Mouse (Mus musculus) lung, postnatal 0 days (tissue): ENCODE results near the gene Gtpbp1. TPM values are rescaled to one million over a fixed set of nuclear protein-coding genes. Genes with fewer than 3 reads are reported as not detected.
A peak's percentile ranks its signal among the peaks of the same experiment; 100 is the strongest.

Experiments used
- ATAC-seq: fragments of 200-750 bp; cut with Nextera tagmentation; 2 replicates; pipeline ENCODE4 v1.8.0; 2017; ENCODE audit warnings: moderate library complexity
- DNase-seq: peaks from one replicate; pipeline ENCODE4 v3.0.0-alpha.2; 2016; ENCODE audit warnings: low spot score
- H3K27ac ChIP-seq: fragments of 300-500 bp; sonication (generic); 2 replicates; pipeline ENCODE4 v1.5.1; 2014; ENCODE audit warnings: antibody characterized with exemption, mild to moderate bottlenecking, low read length, mixed read lengths
- H3K27me3 ChIP-seq: fragments of 300-500 bp; sonication (generic); replicated peaks from 2 replicates; pipeline ENCODE4 v1.6.1; 2014; ENCODE audit warnings: low read length, mixed read lengths; ENCODE audit not compliant: insufficient read depth
- H3K36me3 ChIP-seq: fragments of 300-500 bp; sonication (generic); 2 replicates; pipeline ENCODE4 v1.6.1; 2014; ENCODE audit warnings: low read length, mixed read lengths; ENCODE audit not compliant: insufficient read depth
- H3K4me1 ChIP-seq: fragments of 300-500 bp; sonication (generic); 2 replicates; pipeline ENCODE4 v1.6.1; 2014; ENCODE audit warnings: antibody characterized with exemption, low read depth, low read length, mixed read lengths; ENCODE audit not compliant: insufficient read depth
- H3K4me2 ChIP-seq: fragments of 300-500 bp; sonication (generic); replicated peaks from 2 replicates; pipeline ENCODE4 v1.6.1; 2014; ENCODE audit warnings: low read depth, mild to moderate bottlenecking, low read length, moderate library complexity, mixed read lengths
- H3K4me3 ChIP-seq: fragments of 300-500 bp; sonication (generic); 2 replicates; pipeline ENCODE4 v1.5.1; 2014; ENCODE audit warnings: low read depth, low read length
- H3K9ac ChIP-seq: fragments of 300-500 bp; sonication (generic); replicated peaks from 2 replicates; pipeline ENCODE4 v1.6.1; 2014; ENCODE audit warnings: low read depth, mild to moderate bottlenecking
- H3K9me3 ChIP-seq: fragments of 300-500 bp; sonication (generic); 2 replicates; pipeline ENCODE4 v1.6.1; 2016; ENCODE audit warnings: low read length, mixed read lengths
- CTCF ChIP-seq: IDR thresholded peaks from 2 replicates; pipeline ENCODE4 v1.5.1; 2016; ENCODE audit warnings: antibody characterized with exemption, mild to moderate bottlenecking
- EP300 ChIP-seq: IDR thresholded peaks from 2 replicates; pipeline ENCODE4 v1.6.1; 2016; ENCODE audit warnings: antibody characterized with exemption, mild to moderate bottlenecking, control low read depth
- WGBS: fragments of 180-500 bp; shearing (Covaris S2); extraction: QIAGEN DNeasy Blood & Tissue Kit; methylation state at CpG from one replicate; pipeline ENCODE4 v1.1.7; 2014; 5-methylcytosine and 5-hydroxymethylcytosine counted together
- polyA plus RNA-seq: library from polyadenylated mRNA; unstranded; fragments of >200 nt; fragmentation: Nextera tagmentation; extraction: Ambion mirVana; gene quantifications from 2 replicates; pipeline ENCODE4 v1.2.1, GENCODE M21; 2015

The Gtpbp1 gene
- polyA plus RNA-seq, 1 experiment from 2014 or later = 16.9 TPM

DNA sequence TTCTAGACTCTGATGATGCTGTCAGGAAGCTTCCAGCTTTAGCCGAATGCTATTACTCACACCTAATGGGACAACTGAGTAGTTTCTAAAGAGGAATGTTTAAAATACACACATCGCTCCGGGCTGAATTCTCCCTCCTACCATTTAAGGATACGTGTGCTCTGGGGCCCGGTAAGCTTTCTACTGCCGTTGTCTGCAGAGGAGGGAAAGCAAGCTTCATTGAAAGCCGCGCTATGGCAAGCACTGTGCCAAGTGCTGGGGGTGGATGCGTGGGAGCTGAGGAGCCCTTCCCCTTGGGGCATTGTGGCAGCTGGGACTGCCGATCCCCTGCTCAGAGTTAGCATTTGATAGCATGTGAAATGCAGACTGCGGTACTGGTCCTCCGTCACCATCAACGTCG lies 34.2 kb upstream of the Gtpbp1 start:
- H3K27me3 ChIP-seq = no peaks in the 10 kb centered on the region
- H3K27ac ChIP-seq = no peak overlapping the region
- peaks cover 4% of the 10 kb centered on the region; the same call in 1 of the 2 replicates for H3K4me1 ChIP-seq
- no peaks in the 10 kb centered on the region for H3K36me3 ChIP-seq
- 88% methylated on average over 14 of the region's 14 CpGs for WGBS
- DNase-seq (no peak), ATAC-seq (no peak)
- TF ChIP-seq EP300 (no peak), CTCF (no peak)
- no peak overlapping the region for H3K4me3 ChIP-seq
- H3K4me2 ChIP-seq = no peak overlapping the region
- H3K9ac ChIP-seq = no peak overlapping the region
- H3K9me3 ChIP-seq = no peaks in the 10 kb centered on the region

DNA sequence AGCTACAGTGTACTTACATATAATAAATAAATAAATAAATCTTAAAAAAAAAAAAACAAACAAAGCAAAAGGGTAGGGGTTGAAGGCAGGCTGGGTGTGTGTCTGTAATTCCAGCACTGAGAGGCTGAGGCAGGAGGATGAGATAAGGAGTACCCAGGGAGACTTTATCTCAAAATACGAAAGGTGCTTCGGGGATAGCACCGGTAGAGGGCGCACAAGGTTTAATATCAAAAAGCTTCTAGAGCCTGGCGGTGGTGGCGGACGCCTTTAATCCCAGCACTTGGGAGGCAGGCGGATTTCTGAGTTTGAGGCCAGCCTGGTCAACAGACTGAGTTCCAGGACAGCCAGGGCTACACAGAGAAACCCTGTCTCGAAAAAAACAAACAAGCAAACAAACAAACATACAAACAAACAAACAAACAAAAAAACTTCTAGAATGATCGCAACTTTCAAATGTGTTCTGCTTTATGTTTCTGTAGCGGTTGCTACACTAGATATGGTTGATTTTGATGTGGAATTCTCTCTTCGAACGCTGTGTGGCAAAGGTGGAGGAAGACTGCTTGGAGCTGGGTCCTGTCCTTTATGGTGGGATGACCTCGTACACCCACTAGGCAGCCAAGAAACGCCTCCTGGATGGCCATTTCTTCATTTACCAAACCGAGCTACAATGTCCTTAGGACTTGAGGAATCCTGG lies 32.7 kb upstream of the Gtpbp1 start:
- peak; percentile 85 for DNase-seq
- ATAC-seq = peak; percentile 38
- Histone ChIP-seq H3K9me3 (no peaks in the 10 kb centered on the region), H3K36me3 (no peaks in the 10 kb centered on the region), H3K4me3 (peak overlapping the region; percentile 65), H3K4me2 (peak overlapping the region; percentile 88), H3K4me1 (peaks cover 4% of the 10 kb centered on the region; the same call in 1 of the 2 replicates), H3K27me3 (no peaks in the 10 kb centered on the region), H3K9ac (peak overlapping the region; percentile 84), H3K27ac (peak overlapping the region; percentile 97)
- WGBS = 2% methylated on average over 16 of the region's 16 CpGs
- TF ChIP-seq CTCF (peak; percentile 69), EP300 (peak; percentile 25; the same call in 1 of the 2 replicates)

DNA sequence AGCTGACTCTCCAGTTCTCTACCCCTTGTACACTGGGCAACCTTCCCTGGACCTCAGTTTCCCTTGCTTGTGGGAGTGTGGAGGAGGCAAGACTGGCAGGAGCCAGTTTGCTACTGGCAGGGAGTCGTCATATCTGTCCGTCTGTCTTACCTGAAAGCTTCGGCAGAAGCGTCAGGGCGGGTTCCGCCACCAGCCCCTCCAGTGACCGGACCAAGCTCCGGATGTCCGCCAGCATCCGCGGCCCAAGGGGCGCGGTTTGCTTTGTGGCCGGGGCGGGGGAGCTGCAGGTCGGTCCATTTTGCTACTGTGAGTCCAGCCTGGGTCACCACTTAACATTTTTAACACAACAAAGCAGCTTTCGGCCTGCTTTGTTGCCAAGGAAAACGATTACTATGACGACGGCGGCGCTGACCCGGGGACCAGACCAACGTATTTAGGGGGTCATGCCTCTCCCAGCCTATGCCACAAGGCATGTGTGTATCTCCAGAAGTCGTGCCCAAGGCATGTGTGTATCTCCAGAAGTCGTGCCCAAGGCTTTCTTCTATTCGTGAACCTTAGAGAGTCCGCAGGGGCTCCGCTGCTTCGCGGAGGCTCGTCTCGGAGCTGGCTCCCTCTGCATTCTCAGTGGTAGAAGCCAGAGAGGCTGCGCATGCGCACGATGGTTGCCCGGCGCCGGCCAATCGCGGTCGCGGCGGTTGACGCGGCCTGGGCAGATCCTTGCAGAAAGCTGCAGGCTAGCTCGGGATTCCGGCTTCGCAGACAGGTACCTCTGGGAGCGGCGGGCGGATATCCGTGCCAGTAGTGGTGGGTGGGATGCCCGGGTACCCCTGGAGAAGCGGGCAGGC lies 31.9 kb upstream of the Gtpbp1 start, which contains the start of the genes Fam227a and Cby1:
Gene Fam227a (minus strand): TSS at position 426 of the 845 bp plus-strand sequence.
Gene Cby1 (plus strand): TSS at position 669 of the 845 bp plus-strand sequence.
- Histone ChIP-seq H3K36me3 (no peaks in the 10 kb centered on the region), H3K4me3 (peak within 1 kb of the TSS; percentile 65), H3K27ac (peak within 1 kb of the TSS; percentile 97), H3K4me1 (peaks cover 4% of the 10 kb centered on the region; the same call in 1 of the 2 replicates), H3K9ac (peak within 1 kb of the TSS; percentile 84), H3K9me3 (no peaks in the 10 kb centered on the region), H3K27me3 (no peaks in the 10 kb centered on the region), H3K4me2 (peak within 1 kb of the TSS; percentile 88)
- TF ChIP-seq EP300 (no peak), CTCF (no peak)
- WGBS = 1% methylated on average over 55 of the region's 55 CpGs
- ATAC-seq = peak; percentile 91
- DNase-seq = peak; percentile 95

DNA sequence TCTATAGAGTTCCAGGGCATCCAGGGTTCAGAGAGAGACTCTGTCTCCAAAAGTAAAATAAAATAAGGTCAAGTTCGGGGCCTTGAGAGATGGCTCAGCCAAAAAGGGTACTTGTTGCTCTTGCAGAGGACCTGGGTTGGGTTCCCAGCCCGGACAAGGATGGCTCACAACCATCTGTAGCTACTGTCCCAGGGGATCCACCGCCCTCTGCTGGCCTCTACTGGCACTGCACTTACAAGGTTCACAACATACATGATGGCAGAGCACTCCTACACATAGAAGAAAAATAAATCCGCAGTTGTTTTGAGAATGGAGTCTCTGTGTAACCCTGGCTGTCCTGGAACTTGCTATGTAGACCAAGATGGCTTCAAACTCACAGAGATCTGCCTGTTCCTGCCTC lies 28.8 kb upstream of the Gtpbp1 start:
- Histone ChIP-seq H3K27ac (no peak overlapping the region), H3K4me3 (no peak overlapping the region), H3K9me3 (no peaks in the 10 kb centered on the region), H3K9ac (no peak overlapping the region), H3K4me1 (peaks cover 4% of the 10 kb centered on the region; the same call in 1 of the 2 replicates), H3K4me2 (no peak overlapping the region), H3K36me3 (no peaks in the 10 kb centered on the region; the same call in 1 of the 2 replicates), H3K27me3 (no peaks in the 10 kb centered on the region)
- TF ChIP-seq CTCF (peak; percentile 63), EP300 (no peak)
- ATAC-seq = no peak
- DNase-seq = no peak
- WGBS = 75% methylated on average over 4 of the region's 4 CpGs

DNA sequence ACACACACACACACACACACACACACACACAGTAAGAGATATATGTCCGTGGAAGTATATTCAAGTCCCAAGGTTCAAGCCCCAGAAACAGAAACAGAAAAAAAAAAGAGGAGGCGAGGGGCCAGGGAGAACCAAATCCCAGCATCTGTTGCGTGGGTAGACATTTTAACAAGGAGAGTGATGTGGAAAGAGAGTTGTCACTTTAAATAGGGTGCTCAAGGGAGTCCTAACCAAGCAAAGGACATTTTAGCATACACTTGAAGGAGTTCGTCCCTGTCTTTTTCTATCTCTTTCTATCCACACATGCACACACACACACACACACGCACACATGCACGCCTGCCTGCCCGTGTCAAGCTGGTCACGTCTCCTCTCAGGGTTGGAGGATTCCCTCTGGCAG lies 26.0 kb upstream of the Gtpbp1 start:
- Histone ChIP-seq H3K4me2 (no peak overlapping the region), H3K4me3 (no peak overlapping the region), H3K9me3 (no peaks in the 10 kb centered on the region), H3K4me1 (no peaks in the 10 kb centered on the region), H3K9ac (no peak overlapping the region), H3K36me3 (no peaks in the 10 kb centered on the region; the same call in 1 of the 2 replicates), H3K27ac (no peak overlapping the region), H3K27me3 (no peaks in the 10 kb centered on the region)
- no peak for TF ChIP-seq CTCF
- TF ChIP-seq EP300 = no peak
- DNase-seq (no peak), ATAC-seq (no peak)
- 89% methylated on average over 8 of the region's 8 CpGs for whole genome bisulfite sequencing

DNA sequence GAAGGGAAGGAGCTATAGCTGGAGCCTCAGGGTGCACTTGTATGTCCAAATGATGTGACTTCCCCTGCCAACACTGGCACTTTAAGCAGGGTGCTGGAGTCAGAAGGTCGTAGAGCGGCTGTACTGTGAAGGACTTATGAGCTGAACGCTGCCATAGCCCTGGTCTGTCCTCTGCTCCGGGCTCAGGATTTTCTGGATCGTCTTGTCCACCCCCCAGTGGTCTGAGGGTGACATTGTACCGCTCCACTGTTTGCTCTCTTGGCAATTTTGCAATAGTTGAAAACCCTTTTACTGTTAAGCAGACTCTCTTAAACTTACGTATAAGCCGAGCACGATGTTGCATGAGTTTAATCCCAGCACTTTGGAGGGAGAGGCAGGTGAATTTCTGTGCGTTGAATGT lies 21.4 kb upstream of the Gtpbp1 start:
- Histone ChIP-seq H3K4me2 (no peak overlapping the region), H3K4me1 (no peaks in the 10 kb centered on the region), H3K9ac (no peak overlapping the region), H3K27me3 (no peaks in the 10 kb centered on the region), H3K4me3 (no peak overlapping the region), H3K36me3 (peaks cover 7% of the 10 kb centered on the region; the same call in 1 of the 2 replicates), H3K9me3 (no peaks in the 10 kb centered on the region), H3K27ac (no peak overlapping the region; the same call in 1 of the 2 replicates)
- peak; percentile 86 for DNase-seq
- TF ChIP-seq CTCF (peak; percentile 60), EP300 (no peak)
- 46% methylated on average over 10 of the region's 10 CpGs for WGBS
- ATAC-seq = peak; percentile 60
